Mouse (Mus musculus): ENCODE results near the gene Gm14569. TPM values are rescaled to one million over a fixed set of nuclear protein-coding genes. Genes with fewer than 3 reads are reported as not detected.
A peak's percentile ranks its signal among the peaks of the same experiment; 100 is the strongest.

Gene Gm14569
- polyA plus RNA-seq (2015; fragmentation: Nextera tagmentation; extraction: Ambion mirVana): not detected in 2 replicates

DNA sequence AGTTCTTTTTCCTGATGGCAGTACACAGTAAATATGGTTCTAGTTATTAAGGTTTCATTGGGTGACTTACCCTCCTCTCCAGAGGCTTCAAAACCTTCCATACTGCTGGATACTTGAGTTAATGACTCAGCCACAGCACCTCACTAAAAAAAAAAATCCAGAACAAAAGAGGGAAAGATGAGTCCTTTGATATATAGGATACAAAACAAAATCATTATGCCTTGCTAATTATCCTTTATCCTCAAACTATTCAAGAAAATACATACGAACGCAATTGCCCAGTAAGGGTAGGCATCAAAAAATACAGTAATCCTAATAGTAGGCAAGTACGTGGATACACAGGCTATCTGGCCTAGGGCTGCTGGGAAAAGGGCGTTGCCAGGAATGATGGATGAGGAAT, at the start of gene Gm14569:
Gene Gm14569, minus strand, starts transcription at position 101 of the 400 bp plus-strand sequence.
- no peak within 1 kb of the TSS for H3K27ac ChIP-seq (ENCODE audit: low read length)
- ATAC-seq: no peak

GRCm38 (mm10) chrX:36534514-36534913, 42.9 kb upstream of the Gm14569 start:
- H3K4me3 ChIP-seq (ENCODE audit: low read depth, low read length): no peak overlapping the region
- H3K4me2 ChIP-seq (ENCODE audit: low read length): no peak overlapping the region
- no peak overlapping the region for H3K27ac ChIP-seq (ENCODE audit: low read length)
- H3K9ac ChIP-seq (ENCODE audit: low read depth, low read length): no peak overlapping the region
- WGBS: 15% methylated on average over 4 of the region's 4 CpGs
- no peaks in the 10 kb centered on the region for H3K9me3 ChIP-seq (replicated peaks; ENCODE audit: control insufficient read depth, low read length, poor library complexity, severe bottlenecking)
- H3K36me3 ChIP-seq (ENCODE audit: control insufficient read depth, insufficient read depth, low read length): no peaks in the 10 kb centered on the region
- H3K27me3 ChIP-seq (ENCODE audit: control insufficient read depth, insufficient read depth, low read depth, low read length): no peaks in the 10 kb centered on the region
- peak; percentile 51; the same call in 1 of the 2 replicates for ATAC-seq
- no peaks in the 10 kb centered on the region for H3K4me1 ChIP-seq (ENCODE audit: control insufficient read depth, insufficient read depth, low read length)

More for the DNA sequence above, at the start of gene Gm14569:
- Histone ChIP-seq H3K4me3 (ENCODE audit: low read depth, low read length) (no peak within 1 kb of the TSS), H3K9ac (ENCODE audit: low read depth, low read length) (no peak within 1 kb of the TSS), H3K9me3 (replicated peaks; ENCODE audit: control insufficient read depth, low read length, poor library complexity, severe bottlenecking) (no peaks in the 10 kb centered on the region), H3K27me3 (ENCODE audit: control insufficient read depth, insufficient read depth, low read depth, low read length) (no peaks in the 10 kb centered on the region), H3K4me2 (ENCODE audit: low read length) (no peak within 1 kb of the TSS), H3K4me1 (ENCODE audit: control insufficient read depth, insufficient read depth, low read length) (no peaks in the 10 kb centered on the region), H3K36me3 (ENCODE audit: control insufficient read depth, insufficient read depth, low read length) (no peaks in the 10 kb centered on the region)
- 91% methylated on average over 4 of the region's 4 CpGs for WGBS

DNA sequence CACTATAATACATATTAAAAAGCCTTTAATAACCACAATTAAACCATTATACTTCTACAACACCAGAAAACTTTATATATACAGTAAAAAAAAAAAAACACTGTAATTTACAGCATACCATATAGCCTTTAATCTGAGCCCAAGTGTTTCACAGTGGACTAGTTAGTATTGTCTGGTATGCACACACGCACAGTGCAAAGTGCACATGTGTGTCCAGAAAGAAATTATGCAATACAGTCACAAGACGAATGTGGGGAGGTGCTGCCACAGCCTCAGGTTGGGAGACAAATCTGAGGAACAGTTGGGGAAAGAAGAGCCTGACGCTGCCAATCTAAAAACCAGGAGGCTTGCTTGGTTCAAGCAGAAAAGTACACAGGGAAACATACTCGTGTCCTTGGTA, 42.1 kb upstream of the Gm14569 start:
- Histone ChIP-seq H3K27ac (ENCODE audit: low read length) (no peak overlapping the region), H3K4me2 (ENCODE audit: low read length) (no peak overlapping the region), H3K27me3 (ENCODE audit: control insufficient read depth, insufficient read depth, low read depth, low read length) (no peaks in the 10 kb centered on the region), H3K36me3 (ENCODE audit: control insufficient read depth, insufficient read depth, low read length) (no peaks in the 10 kb centered on the region), H3K4me1 (ENCODE audit: control insufficient read depth, insufficient read depth, low read length) (no peaks in the 10 kb centered on the region), H3K9me3 (replicated peaks; ENCODE audit: control insufficient read depth, low read length, poor library complexity, severe bottlenecking) (no peaks in the 10 kb centered on the region), H3K4me3 (ENCODE audit: low read depth, low read length) (no peak overlapping the region), H3K9ac (ENCODE audit: low read depth, low read length) (no peak overlapping the region)
- ATAC-seq: no peak
- 73% methylated on average over 4 of the region's 4 CpGs for WGBS

GRCm38 (mm10) chrX:36530251-36530650, 38.6 kb upstream of the Gm14569 start:
- no peaks in the 10 kb centered on the region for H3K27me3 ChIP-seq (ENCODE audit: control insufficient read depth, insufficient read depth, low read depth, low read length)

GRCm38 (mm10) chrX:36523729-36524128, 32.1 kb upstream of the Gm14569 start:
- no peaks in the 10 kb centered on the region for H3K4me1 ChIP-seq (ENCODE audit: control insufficient read depth, insufficient read depth, low read length)
- H3K4me2 ChIP-seq (ENCODE audit: low read length): no peak overlapping the region
- H3K9ac ChIP-seq (ENCODE audit: low read depth, low read length): no peak overlapping the region
- 71% methylated on average over 5 of the region's 5 CpGs for WGBS
- no peak overlapping the region for H3K4me3 ChIP-seq (ENCODE audit: low read depth, low read length)
- no peaks in the 10 kb centered on the region for H3K9me3 ChIP-seq (replicated peaks; ENCODE audit: control insufficient read depth, low read length, poor library complexity, severe bottlenecking)
- ATAC-seq: no peak
- no peaks in the 10 kb centered on the region for H3K36me3 ChIP-seq (ENCODE audit: control insufficient read depth, insufficient read depth, low read length)
- no peaks in the 10 kb centered on the region for H3K27me3 ChIP-seq (ENCODE audit: control insufficient read depth, insufficient read depth, low read depth, low read length)
- no peak overlapping the region for H3K27ac ChIP-seq (ENCODE audit: low read length)

More at GRCm38 (mm10) chrX:36530251-36530650, 38.6 kb upstream of the Gm14569 start:
- H3K4me3 ChIP-seq (ENCODE audit: low read depth, low read length): no peak overlapping the region
- no peaks in the 10 kb centered on the region for H3K36me3 ChIP-seq (ENCODE audit: control insufficient read depth, insufficient read depth, low read length)
- no peak overlapping the region for H3K9ac ChIP-seq (ENCODE audit: low read depth, low read length)
- WGBS: 82% methylated on average over 5 of the region's 5 CpGs
- no peak overlapping the region for H3K27ac ChIP-seq (ENCODE audit: low read length)
- ATAC-seq: no peak
- no peak overlapping the region for H3K4me2 ChIP-seq (ENCODE audit: low read length)
- H3K4me1 ChIP-seq (ENCODE audit: control insufficient read depth, insufficient read depth, low read length): no peaks in the 10 kb centered on the region
- no peaks in the 10 kb centered on the region for H3K9me3 ChIP-seq (replicated peaks; ENCODE audit: control insufficient read depth, low read length, poor library complexity, severe bottlenecking)

- Histone ChIP-seq H3K4me2 (ENCODE audit: low read length) (no peak overlapping the region), H3K4me1 (ENCODE audit: control insufficient read depth, insufficient read depth, low read length) (no peaks in the 10 kb centered on the region), H3K27ac (ENCODE audit: low read length) (no peak overlapping the region), H3K9ac (ENCODE audit: low read depth, low read length) (no peak overlapping the region), H3K27me3 (ENCODE audit: control insufficient read depth, insufficient read depth, low read depth, low read length) (no peaks in the 10 kb centered on the region), H3K4me3 (ENCODE audit: low read depth, low read length) (no peak overlapping the region), H3K36me3 (ENCODE audit: control insufficient read depth, insufficient read depth, low read length) (no peaks in the 10 kb centered on the region), H3K9me3 (replicated peaks; ENCODE audit: control insufficient read depth, low read length, poor library complexity, severe bottlenecking) (no peaks in the 10 kb centered on the region)
- WGBS: 42% methylated on average over 8 of the region's 8 CpGs
- ATAC-seq: no peak
Measured at GRCm38 (mm10) chrX:36513726-36514125, 22.1 kb upstream of the Gm14569 start.

- 62% methylated on average over 9 of the region's 9 CpGs for WGBS
Measured at GRCm38 (mm10) chrX:36513231-36513630, 21.6 kb upstream of the Gm14569 start.

GRCm38 (mm10) chrX:36506863-36507262, 15.2 kb upstream of the Gm14569 start:
- no peak for ATAC-seq
- no peak overlapping the region for H3K9ac ChIP-seq (ENCODE audit: low read depth, low read length)
- H3K9me3 ChIP-seq (replicated peaks; ENCODE audit: control insufficient read depth, low read length, poor library complexity, severe bottlenecking): no peaks in the 10 kb centered on the region
- H3K36me3 ChIP-seq (ENCODE audit: control insufficient read depth, insufficient read depth, low read length): no peaks in the 10 kb centered on the region
- H3K27ac ChIP-seq (ENCODE audit: low read length): no peak overlapping the region
- no peaks in the 10 kb centered on the region for H3K4me1 ChIP-seq (ENCODE audit: control insufficient read depth, insufficient read depth, low read length)
- no peaks in the 10 kb centered on the region for H3K27me3 ChIP-seq (ENCODE audit: control insufficient read depth, insufficient read depth, low read depth, low read length)
- no peak overlapping the region for H3K4me3 ChIP-seq (ENCODE audit: low read depth, low read length)
- WGBS: 55% methylated on average over 6 of the region's 6 CpGs
- no peak overlapping the region for H3K4me2 ChIP-seq (ENCODE audit: low read length)

More at GRCm38 (mm10) chrX:36513231-36513630, 21.6 kb upstream of the Gm14569 start:
- Histone ChIP-seq H3K4me2 (ENCODE audit: low read length) (no peak overlapping the region), H3K27ac (ENCODE audit: low read length) (no peak overlapping the region), H3K27me3 (ENCODE audit: control insufficient read depth, insufficient read depth, low read depth, low read length) (no peaks in the 10 kb centered on the region), H3K9me3 (replicated peaks; ENCODE audit: control insufficient read depth, low read length, poor library complexity, severe bottlenecking) (no peaks in the 10 kb centered on the region), H3K4me1 (ENCODE audit: control insufficient read depth, insufficient read depth, low read length) (no peaks in the 10 kb centered on the region), H3K9ac (ENCODE audit: low read depth, low read length) (no peak overlapping the region), H3K36me3 (ENCODE audit: control insufficient read depth, insufficient read depth, low read length) (no peaks in the 10 kb centered on the region), H3K4me3 (ENCODE audit: low read depth, low read length) (no peak overlapping the region)
- no peak for ATAC-seq

DNA sequence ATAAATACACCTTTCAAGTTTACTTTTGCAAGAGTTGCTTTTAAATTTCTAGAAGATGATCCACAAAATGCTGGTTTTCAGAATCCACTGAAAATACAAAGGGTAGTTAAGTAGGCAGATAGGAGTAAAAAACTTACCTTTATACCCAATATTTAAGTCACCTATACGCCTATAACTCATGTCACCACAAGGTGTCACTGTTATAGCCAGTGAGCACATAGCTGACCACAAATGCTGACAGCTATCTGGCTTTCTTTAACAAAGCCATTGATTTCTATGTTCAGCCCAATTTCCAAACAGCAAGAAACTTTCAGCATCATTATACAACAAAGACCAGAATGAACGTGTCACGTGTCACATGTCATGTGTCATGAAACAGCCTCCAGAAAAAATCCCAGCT, 2.1 kb downstream of the Gm14569 start:
- no peak overlapping the region for H3K9ac ChIP-seq (ENCODE audit: low read depth, low read length)
- no peak overlapping the region for H3K27ac ChIP-seq (ENCODE audit: low read length)
- no peaks in the 10 kb centered on the region for H3K36me3 ChIP-seq (ENCODE audit: control insufficient read depth, insufficient read depth, low read length)
- 22% methylated on average over 3 of the region's 3 CpGs for WGBS
- H3K9me3 ChIP-seq (replicated peaks; ENCODE audit: control insufficient read depth, low read length, poor library complexity, severe bottlenecking): no peaks in the 10 kb centered on the region
- 0 out of 2 replicates have a peak, but pooled peaks have one; percentile 42 for ATAC-seq
- no peaks in the 10 kb centered on the region for H3K27me3 ChIP-seq (ENCODE audit: control insufficient read depth, insufficient read depth, low read depth, low read length)
- no peak overlapping the region for H3K4me2 ChIP-seq (ENCODE audit: low read length)
- no peak overlapping the region for H3K4me3 ChIP-seq (ENCODE audit: low read depth, low read length)
- no peaks in the 10 kb centered on the region for H3K4me1 ChIP-seq (ENCODE audit: control insufficient read depth, insufficient read depth, low read length)
